Mouse (Mus musculus) thymus, postnatal 0 days (tissue): ENCODE data around the gene Hspb9. TPM values are rescaled to one million over a fixed set of nuclear protein-coding genes. Genes with fewer than 3 reads are reported as not detected.
A peak's percentile ranks its signal among the peaks of the same experiment; 100 is the strongest.

ENCODE experiments used
- DNase-seq: peaks from one replicate; pipeline ENCODE4 v3.0.0-alpha.2; 2015; ENCODE audit warnings: low spot score
- polyA plus RNA-seq: library from polyadenylated mRNA; unstranded; fragments of >200 nt; fragmentation: Nextera tagmentation; extraction: Ambion mirVana; gene quantifications from 2 replicates; pipeline ENCODE4 v1.2.1, GENCODE M21; 2015

Hspb9 gene
- polyA plus RNA-seq, 1 experiment from 2014 or later, result not detected

DNA sequence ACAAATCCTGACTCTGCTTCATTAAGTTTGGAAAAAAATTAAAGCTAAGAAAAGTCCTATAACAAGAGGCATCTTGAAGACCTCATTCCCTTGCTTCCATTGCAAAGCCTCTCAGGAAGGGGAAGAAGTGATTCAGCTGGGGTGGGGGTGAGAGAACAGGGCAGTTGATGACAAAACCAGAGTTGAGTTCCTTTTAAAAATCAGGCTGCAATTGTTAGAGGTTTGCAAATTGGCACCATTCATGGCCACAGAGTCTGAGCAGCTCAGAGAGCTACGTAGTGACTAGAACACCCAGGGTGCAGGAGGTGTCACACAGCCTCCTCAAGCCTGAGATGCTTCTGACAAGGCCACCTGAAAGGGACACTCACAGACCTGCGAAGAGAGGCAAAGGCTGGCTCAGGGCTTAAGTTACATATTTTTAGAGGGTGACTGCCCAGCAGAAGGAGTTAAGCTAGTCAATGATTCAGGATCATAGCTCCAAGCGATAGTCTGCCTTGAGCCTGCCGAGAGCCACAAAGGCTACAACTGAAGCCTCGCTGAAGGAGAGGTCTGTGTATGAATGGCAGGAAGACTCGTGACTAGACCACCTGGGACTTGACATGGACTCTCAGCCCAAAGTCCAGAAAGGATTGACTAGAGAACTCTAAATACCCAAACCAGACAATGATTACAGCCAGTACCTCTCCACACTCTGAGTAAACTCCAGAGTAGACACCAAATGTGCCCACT is 17.0 kb downstream of the Hspb9 start:
- DNase-seq, result no peak

DNA sequence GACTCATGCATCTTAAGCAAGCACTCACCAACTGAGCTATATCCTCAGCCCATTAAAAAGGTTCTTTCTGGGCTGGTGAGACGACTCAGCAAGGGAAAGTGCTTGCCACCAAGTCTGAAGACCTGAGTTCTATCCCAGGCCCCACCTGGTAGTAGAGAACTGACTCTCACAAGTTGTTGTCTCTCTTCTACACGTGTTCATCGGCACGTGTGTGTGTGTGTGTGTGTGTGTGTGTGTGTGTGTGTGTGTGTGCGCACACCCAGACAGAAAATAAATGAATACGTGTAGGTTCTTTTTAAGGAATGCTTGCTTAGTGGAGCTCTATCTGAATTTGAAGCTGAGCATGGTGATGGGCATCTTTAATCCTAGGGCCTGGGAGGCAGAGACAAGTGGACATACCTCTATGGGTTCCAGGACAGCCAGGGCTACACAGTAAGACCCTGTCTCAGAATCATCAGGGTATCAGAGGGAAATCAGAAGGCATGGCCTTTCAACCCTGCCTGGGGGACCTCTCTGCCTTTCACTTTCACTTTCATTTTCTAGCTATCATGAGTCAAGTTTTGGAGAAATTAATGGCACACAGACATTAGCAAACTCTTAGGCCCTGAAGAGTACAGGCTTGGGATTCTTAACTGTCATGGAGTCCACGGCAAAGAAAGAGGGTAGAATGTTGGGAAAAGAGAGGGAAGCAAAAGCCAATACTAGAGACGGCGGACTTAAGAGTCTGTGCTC is 21.6 kb downstream of the Hspb9 start:
- peak; percentile 42 for DNase-seq

DNA sequence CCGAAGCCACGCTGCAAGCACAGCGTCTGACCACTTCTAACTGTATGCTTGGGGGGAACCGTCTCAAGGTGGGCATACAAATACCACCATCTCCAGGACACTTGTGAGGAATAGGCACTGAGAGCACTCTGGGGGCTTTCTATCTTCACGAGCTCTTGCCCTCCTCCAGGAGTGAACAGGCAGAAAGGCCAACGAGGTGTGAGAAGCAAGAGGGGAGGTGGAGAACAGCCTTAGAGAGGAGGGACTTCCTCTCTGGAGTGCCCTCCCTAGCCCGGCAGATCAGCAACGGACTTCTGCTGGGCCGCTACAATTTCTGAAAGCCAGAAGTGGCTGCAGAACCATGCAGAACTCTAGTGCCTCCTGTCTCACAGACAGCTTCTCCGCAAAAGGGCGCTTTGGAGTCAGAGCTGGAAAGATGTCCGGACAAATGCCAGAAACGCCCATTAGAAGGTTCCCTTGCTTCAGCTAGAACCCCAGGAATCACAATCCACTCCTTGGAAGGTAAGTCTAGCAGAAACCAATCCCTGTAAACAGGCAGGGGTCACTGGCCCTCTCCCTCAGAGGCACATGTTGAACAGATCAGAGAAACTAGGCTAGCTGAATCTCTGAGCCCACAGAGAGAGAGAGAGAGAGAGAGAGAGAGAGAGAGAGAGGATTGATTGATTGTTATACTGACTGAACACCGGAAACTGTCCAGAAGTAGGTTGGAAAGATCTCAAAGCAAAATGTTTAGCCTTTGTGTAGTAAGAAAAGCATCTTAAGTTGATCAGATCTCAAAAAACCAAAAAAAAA is 22.5 kb downstream of the Hspb9 start:
- peak; percentile 14 for DNase-seq

- no peak for DNase-seq
Observed at GRCm38 (mm10) chr11:100736746-100737080, 23.1 kb downstream of the Hspb9 start.

DNA sequence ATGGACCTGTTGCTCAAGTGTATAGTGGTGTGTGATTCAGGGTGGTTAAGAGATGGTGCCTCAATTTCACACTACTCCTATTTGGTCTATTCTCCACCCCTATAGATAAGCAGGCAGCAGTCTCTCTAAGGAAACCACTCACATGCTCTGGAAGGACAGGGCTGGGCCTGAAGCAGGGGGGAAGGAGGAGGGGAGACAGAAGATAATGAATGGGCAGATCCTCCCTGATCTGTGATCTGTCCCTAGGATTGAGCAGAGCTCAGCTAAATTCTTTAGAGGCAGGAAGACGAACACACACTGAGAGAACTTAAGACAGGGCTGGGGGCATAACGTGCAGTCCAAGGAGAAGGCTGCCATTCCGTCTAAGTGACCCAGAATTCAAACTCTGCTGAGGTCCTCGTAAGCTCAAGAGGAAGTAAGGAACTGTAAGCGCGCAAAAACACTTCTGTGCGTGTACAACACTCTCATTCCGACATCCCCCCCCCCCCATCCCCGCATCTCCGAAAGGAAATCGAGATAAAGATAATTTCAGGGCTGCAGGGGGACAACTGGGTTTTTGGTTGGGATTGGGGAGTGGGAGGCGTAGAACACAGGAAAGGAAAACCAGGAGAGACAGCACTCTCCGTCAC is 23.6 kb downstream of the Hspb9 start:
- peak; percentile 32 for DNase-seq

- peak; percentile 98 for DNase-seq
Observed at GRCm38 (mm10) chr11:100738066-100738604, 24.5 kb downstream of the Hspb9 start, which contains the start of gene Rab5c. TSS of gene Rab5c (minus strand) at chr11:100738215.

GRCm38 (mm10) chr11:100738749-100739148 is 25.1 kb downstream of the Hspb9 start:
- DNase-seq, result no peak

DNA sequence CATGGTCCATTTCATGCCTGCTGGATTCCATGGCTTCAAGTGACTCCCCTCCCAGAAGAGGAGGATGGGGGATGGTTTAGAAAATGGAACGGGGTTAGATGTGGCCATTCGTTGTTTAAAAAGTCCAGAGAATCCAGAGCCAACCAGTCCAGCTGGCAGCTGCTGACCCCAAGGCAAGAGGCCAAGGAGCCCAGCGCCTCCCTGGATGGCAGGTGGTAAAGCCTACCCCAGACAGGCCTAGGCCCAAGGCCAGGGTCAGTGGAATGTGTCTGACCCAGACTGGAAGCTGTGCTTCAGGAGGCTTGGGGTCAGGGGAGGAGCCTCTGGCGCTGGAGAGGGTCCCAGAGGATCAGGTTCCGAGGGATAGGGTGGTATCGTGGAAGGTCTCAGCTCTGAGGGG is 27.7 kb downstream of the Hspb9 start:
- no peak for DNase-seq

DNA sequence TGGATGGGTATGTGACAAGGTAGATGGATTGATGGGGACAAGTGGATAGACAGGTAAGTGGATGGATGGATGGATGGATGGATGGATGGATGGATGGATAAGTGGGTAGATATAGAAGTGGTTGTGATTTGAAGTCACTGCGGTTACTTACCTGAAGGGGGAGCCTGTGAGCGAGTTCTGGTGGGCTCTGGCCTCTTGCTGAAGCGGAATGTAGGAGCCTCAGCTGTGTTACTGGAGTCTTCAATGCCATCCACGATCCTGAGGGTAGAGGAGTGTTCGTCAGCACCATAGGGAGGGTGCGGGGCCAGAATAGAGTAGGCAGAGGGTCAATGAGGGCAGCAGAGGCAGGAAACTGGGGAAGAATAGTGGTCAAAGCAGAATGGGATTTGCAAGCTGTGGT is 31.4 kb downstream of the Hspb9 start:
- peak; percentile 74 for DNase-seq

DNA sequence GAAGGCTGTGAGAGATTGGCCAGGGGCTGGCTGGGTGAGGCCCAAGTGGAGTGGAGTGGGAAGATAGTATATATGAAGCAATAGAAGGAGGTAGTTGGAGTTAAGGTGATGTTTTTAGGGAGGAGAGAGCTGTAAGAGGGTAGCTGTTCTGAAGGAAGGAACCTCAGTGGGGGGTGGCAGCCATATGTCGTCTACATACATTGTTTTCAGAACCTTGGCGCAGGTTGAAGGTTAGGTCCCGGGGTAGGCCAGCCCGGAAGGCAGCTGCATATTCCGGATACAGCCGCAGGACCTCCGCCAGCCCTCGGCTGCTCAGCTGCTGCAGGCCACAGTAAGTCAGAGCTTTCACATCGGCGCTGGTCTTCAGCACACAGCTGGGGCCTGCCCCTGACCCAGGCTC is 32.9 kb downstream of the Hspb9 start:
- no peak for DNase-seq

DNA sequence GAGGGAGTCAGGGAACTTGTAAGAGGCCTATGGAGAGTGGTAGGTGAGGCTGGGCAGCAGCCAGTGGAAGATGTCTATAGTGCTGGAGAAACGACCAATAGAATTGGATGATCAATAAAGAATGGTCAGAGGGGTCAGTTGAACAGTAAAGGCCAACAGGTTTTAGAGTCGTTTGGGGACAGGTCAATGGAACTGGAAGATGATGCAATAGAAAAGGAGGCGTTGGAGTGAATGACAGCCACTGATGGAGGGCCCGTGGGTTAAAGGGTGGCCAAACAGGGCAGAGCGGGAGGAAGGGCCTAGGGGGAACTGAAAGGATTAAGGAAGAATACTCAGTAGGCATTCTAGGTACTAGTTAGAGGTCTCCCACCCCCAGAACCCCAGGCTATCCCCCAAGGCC is 33.5 kb downstream of the Hspb9 start:
- no peak for DNase-seq

DNA sequence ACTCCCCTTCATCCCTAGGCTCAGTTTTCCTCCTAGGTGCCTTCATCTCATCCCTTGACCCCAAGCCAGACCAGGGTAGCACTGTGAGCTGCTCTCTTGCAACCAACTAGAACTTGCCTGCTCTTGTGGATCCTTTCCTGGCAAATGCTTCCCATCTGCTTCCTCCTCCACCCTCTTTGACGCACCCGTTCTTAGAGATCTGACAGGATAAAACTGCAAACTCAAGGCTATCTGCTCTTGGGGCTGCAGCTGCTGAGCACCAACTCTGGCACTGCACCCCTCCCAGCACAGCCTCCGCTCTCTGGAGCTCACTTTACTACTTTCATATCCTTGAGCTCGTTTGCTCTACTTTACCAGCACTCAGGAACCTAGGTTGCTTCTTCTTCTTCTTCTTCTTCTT is 35.0 kb downstream of the Hspb9 start:
- DNase-seq, result no peak

DNA sequence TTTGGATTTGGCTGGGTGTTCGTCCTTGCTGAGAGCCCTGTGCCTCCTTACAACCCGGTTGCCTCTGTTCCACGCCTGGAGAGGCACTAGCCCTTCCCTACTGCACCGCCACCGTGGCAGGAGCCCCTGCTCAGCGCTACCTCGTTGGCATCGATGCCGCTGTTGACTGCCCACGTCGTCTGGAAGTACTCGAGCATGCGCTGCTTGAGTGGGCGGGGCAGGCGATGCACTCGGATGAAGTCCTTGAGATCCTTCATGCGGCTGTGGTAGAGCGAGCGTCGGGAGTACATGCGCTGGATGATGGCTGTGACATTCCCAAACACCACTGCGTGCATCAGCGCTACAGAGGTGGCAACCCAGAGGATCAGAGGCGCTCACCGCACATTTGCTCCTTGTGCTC is 35.8 kb downstream of the Hspb9 start:
- DNase-seq, result no peak

- no peak for DNase-seq
Observed at GRCm38 (mm10) chr11:100750127-100750526, 36.5 kb downstream of the Hspb9 start.

DNA sequence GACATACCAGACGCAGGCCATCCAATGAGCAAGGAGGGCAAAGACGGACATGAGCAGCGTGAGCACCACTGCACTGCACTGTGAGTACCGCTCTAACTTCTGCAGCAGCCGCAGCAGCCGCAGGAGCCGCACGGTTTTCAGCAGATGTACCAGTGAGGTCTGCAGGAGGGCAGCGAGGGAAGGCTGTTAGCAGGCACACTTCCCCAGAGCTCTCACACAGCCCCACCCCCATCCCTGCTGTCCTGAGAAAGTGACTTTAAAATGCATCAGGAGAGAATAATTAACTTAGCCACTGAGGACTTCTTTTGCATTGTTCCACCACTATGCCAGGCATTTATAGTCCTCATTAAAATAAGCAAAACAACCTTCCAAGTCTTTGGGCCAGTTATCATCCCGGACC is 38.6 kb downstream of the Hspb9 start:
- DNase-seq, result no peak

DNA sequence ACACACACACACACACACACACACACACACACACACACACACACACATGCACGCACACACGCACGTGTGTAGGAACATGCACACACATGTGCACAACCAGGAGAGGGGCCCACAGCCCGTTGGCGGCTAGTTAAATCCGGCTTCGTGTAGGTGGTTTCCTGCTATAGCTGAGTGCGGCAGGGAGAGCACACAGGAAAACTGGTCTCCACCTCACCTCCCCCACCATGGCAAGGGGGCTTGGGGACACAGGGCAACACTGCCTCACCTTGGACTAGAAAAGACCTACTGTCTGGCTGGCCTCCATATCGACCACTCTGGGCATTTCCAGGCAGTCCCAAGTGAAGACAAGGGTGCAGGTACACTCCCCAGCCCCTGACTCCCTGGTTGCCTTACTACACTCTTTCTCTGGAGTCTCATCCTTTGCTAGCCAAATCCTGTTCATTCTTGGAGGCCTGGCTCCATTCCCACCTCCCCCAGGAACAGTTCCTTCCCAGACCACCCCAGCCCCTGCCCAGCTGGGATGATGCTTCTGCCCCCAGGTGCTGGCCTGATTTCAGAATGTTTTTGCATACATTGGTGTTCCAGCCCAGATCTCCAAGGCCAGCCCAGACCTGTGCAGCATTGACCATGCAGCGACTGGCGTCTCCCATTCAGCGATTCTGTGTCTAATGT is 40.5 kb downstream of the Hspb9 start:
- no peak for DNase-seq

DNA sequence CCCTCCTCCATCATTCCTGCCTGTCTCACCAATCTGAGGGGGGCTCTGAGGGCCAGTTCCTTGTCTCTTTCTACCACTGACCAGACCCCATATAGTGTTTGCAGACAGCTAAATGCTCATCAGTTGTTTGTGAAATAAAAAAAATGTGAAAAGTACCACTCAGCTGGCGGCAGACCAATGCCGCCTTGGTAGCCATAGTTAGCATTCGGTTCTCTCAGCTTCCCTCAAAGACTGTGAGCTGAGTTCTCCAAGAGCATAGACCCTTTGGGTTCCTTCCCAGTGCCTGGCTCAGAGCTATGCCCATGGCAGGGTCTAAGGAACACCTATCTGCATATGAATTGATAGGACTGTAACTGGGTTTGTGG is 41.0 kb downstream of the Hspb9 start:
- DNase-seq, result no peak

- no peak for DNase-seq
Observed at GRCm38 (mm10) chr11:100756476-100756875, 42.8 kb downstream of the Hspb9 start.

DNA sequence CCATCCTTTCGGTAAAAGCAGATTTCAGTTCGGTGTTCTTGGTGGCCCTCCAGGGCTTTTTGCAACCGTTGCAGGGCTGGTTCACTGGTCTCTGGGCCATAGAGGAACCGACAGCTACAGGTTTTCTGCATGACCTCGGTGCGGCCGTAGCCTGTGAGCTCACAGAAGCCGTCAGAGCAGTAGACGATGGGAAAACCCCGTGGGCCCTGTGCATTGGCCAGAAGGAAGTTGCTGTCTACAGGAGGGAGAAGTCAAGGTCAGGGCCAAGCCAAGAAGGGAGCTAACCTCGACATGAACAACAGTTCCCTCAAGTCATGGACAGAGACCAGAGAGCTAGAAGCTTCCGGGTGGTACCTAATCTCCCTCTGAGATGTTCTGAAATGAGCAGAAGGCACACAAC is 43.9 kb downstream of the Hspb9 start:
- no peak for DNase-seq

DNA sequence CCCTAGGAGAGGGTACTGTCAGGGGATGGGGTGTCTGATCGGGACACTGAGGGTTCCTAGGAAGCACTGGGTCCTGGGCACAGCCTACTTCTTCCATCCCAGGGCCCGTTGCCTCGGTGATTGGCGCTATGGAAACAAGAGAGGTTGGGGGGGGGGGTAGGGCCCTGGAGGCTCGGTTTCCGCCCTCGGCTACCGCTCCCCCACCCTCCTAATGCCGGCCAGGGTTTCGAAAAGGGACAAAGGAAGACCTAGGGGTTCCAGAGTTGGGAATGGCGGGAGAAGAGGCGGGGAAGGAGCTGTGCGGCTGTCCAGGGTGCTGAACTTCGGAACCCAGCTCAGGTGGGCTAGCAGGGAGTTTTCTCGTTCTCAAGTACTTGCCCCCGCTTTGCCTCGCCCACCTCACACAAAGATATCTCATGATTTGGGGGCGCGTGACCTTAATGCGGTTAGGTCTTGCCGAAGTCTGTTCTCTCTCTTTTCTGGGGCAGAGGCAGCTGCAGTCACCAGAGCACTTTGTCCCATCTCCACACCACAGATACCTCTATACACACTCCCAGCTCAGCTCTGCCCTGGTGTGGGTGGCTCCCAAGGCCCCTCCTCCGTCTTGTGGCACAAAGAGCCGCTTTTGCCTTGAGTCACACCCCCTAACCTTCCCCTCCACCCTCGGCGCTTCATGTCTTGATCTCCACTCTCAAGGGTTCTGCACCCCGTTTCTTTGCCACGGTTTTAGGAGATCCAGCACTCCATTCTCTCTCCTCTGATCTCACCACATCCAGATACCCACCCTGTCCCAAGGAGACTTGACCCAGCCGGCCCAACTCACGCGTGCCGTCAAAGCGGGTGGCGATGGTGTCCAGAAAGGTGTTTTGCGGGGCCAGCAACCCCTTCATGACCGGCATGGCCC is 45.3 kb downstream of the Hspb9 start:
- peak; percentile 51 for DNase-seq
